Mouse (Mus musculus) forebrain, embryonic 10.5 days (tissue): ENCODE data around the gene Rap1a. TPM values are rescaled to one million over a fixed set of nuclear protein-coding genes. Genes with fewer than 3 reads are reported as not detected.
A peak's percentile ranks its signal among the peaks of the same experiment; 100 is the strongest.

Experiments used
- DNase-seq: peaks from one replicate; pipeline ENCODE4 v3.0.0-alpha.2; 2017; ENCODE audit warnings: low spot score; ENCODE audit errors: extremely low spot score
- H3K27ac ChIP-seq: fragments of 300-500 bp; sonication (generic); 2 replicates; pipeline ENCODE4 v1.5.1; 2016; ENCODE audit warnings: mild to moderate bottlenecking
- H3K27me3 ChIP-seq: fragments of 300-500 bp; sonication (generic); 2 replicates; pipeline ENCODE4 v1.6.1; 2016; ENCODE audit warnings: mild to moderate bottlenecking; ENCODE audit not compliant: poor library complexity, severe bottlenecking
- H3K36me3 ChIP-seq: fragments of 300-500 bp; sonication (generic); replicated peaks from 2 replicates; pipeline ENCODE4 v1.6.1; 2016; ENCODE audit warnings: mild to moderate bottlenecking, moderate library complexity
- H3K4me1 ChIP-seq: fragments of 300-500 bp; sonication (generic); 2 replicates; pipeline ENCODE4 v1.6.1; 2016
- H3K4me3 ChIP-seq: fragments of 300-500 bp; sonication (generic); 2 replicates; pipeline ENCODE4 v1.5.1; 2016; ENCODE audit warnings: mild to moderate bottlenecking, moderate library complexity
- H3K9me3 ChIP-seq: fragments of 300-500 bp; sonication (generic); 2 replicates; pipeline ENCODE4 v1.6.1; 2016; ENCODE audit warnings: mild to moderate bottlenecking, moderate library complexity
- WGBS: fragments of 180-500 bp; shearing (Covaris S2); methylation state at CpG from one replicate; pipeline ENCODE4 v1.1.7; 2016; 5-methylcytosine and 5-hydroxymethylcytosine counted together
- polyA plus RNA-seq: library from polyadenylated mRNA; unstranded; fragments of >200 nt; fragmentation: Nextera tagmentation; extraction: Ambion mirVana; gene quantifications from 2 replicates; pipeline ENCODE4 v1.2.1, GENCODE M21; 2016

Gene Rap1a
- polyA plus RNA-seq, 1 experiment from 2014 or later = 75.5 TPM

- DNase-seq = no peak
- 90% methylated on average over 3 of the region's 3 CpGs for WGBS
- peaks cover 5% of the 10 kb centered on the region for H3K4me1 ChIP-seq
- H3K9me3 ChIP-seq = no peaks in the 10 kb centered on the region
- no peaks in the 10 kb centered on the region for H3K36me3 ChIP-seq
- no peak overlapping the region for H3K4me3 ChIP-seq
- H3K27ac ChIP-seq = no peak overlapping the region
- H3K27me3 ChIP-seq = no peaks in the 10 kb centered on the region
Measured at GRCm38 (mm10) chr3:105820272-105820671, 19.1 kb upstream of the Rap1a start.

GRCm38 (mm10) chr3:105818130-105819004, 17.2 kb upstream of the Rap1a start:
- Histone ChIP-seq H3K4me3 (no peak overlapping the region), H3K27me3 (no peaks in the 10 kb centered on the region), H3K36me3 (no peaks in the 10 kb centered on the region), H3K27ac (no peak overlapping the region), H3K4me1 (no peaks in the 10 kb centered on the region), H3K9me3 (no peaks in the 10 kb centered on the region)
- no peak for DNase-seq
- WGBS = 70% methylated on average over 6 of the region's 6 CpGs

- DNase-seq = no peak
- no peaks in the 10 kb centered on the region for H3K36me3 ChIP-seq
- H3K27me3 ChIP-seq = no peaks in the 10 kb centered on the region
- H3K9me3 ChIP-seq = no peaks in the 10 kb centered on the region
- WGBS = 87% methylated on average over 8 of the region's 8 CpGs
- H3K27ac ChIP-seq = no peak overlapping the region
- H3K4me1 ChIP-seq = peaks cover 13% of the 10 kb centered on the region
- no peak overlapping the region for H3K4me3 ChIP-seq
Measured at GRCm38 (mm10) chr3:105816089-105816488, 15.0 kb upstream of the Rap1a start.

GRCm38 (mm10) chr3:105815236-105815904, 14.2 kb upstream of the Rap1a start:
- H3K27me3 ChIP-seq = no peaks in the 10 kb centered on the region
- peaks cover 13% of the 10 kb centered on the region for H3K4me1 ChIP-seq
- no peak overlapping the region for H3K27ac ChIP-seq
- no peaks in the 10 kb centered on the region for H3K36me3 ChIP-seq
- WGBS = 80% methylated on average over 10 of the region's 10 CpGs
- H3K9me3 ChIP-seq = no peaks in the 10 kb centered on the region
- no peak for DNase-seq
- no peak overlapping the region for H3K4me3 ChIP-seq

GRCm38 (mm10) chr3:105811146-105811545, 10.0 kb upstream of the Rap1a start:
- H3K36me3 ChIP-seq = no peaks in the 10 kb centered on the region
- 89% methylated on average over 2 of the region's 2 CpGs for WGBS

GRCm38 (mm10) chr3:105808179-105809037, 7.3 kb upstream of the Rap1a start:
- peaks cover 16% of the 10 kb centered on the region for H3K4me1 ChIP-seq
- 79% methylated on average over 14 of the region's 14 CpGs for WGBS
- no peak overlapping the region for H3K4me3 ChIP-seq
- H3K27ac ChIP-seq = no peak overlapping the region
- no peaks in the 10 kb centered on the region for H3K9me3 ChIP-seq
- no peak for DNase-seq
- H3K27me3 ChIP-seq = no peaks in the 10 kb centered on the region
- H3K36me3 ChIP-seq = no peaks in the 10 kb centered on the region

More at GRCm38 (mm10) chr3:105811146-105811545, 10.0 kb upstream of the Rap1a start:
- Histone ChIP-seq H3K4me3 (no peak overlapping the region), H3K4me1 (peaks cover 16% of the 10 kb centered on the region), H3K27me3 (no peaks in the 10 kb centered on the region), H3K27ac (no peak overlapping the region), H3K9me3 (no peaks in the 10 kb centered on the region)
- DNase-seq = no peak

GRCm38 (mm10) chr3:105807672-105808071, 6.5 kb upstream of the Rap1a start:
- Histone ChIP-seq H3K9me3 (no peaks in the 10 kb centered on the region), H3K4me1 (peaks cover 12% of the 10 kb centered on the region), H3K4me3 (no peak overlapping the region), H3K27me3 (no peaks in the 10 kb centered on the region), H3K27ac (no peak overlapping the region), H3K36me3 (no peaks in the 10 kb centered on the region)
- WGBS = 79% methylated on average over 1 of the region's 1 CpGs
- no peak for DNase-seq

GRCm38 (mm10) chr3:105806519-105807249, 5.5 kb upstream of the Rap1a start:
- peaks cover 4% of the 10 kb centered on the region for H3K4me1 ChIP-seq
- DNase-seq = no peak
- no peaks in the 10 kb centered on the region for H3K27me3 ChIP-seq
- H3K27ac ChIP-seq = no peak overlapping the region
- H3K4me3 ChIP-seq = no peak overlapping the region
- WGBS = 78% methylated on average over 11 of the region's 11 CpGs
- H3K36me3 ChIP-seq = no peaks in the 10 kb centered on the region
- H3K9me3 ChIP-seq = no peaks in the 10 kb centered on the region

GRCm38 (mm10) chr3:105803600-105803999, 2.5 kb upstream of the Rap1a start:
- peaks cover 29% of the 10 kb centered on the region for H3K4me1 ChIP-seq
- no peaks in the 10 kb centered on the region for H3K36me3 ChIP-seq
- DNase-seq = no peak
- 87% methylated on average over 11 of the region's 11 CpGs for WGBS
- H3K27me3 ChIP-seq = no peaks in the 10 kb centered on the region
- H3K4me3 ChIP-seq = no peak overlapping the region
- H3K27ac ChIP-seq = no peak overlapping the region
- H3K9me3 ChIP-seq = no peaks in the 10 kb centered on the region

- Histone ChIP-seq H3K4me1 (peaks cover 34% of the 10 kb centered on the region), H3K9me3 (no peaks in the 10 kb centered on the region), H3K4me3 (peak overlapping the region; percentile 84), H3K36me3 (no peaks in the 10 kb centered on the region), H3K27me3 (no peaks in the 10 kb centered on the region), H3K27ac (peak overlapping the region; percentile 96)
- WGBS = 0% methylated on average over 43 of the region's 59 CpGs
- peak; percentile 61 for DNase-seq
Measured at GRCm38 (mm10) chr3:105800675-105801190, 403 bp downstream of the Rap1a start.

- Histone ChIP-seq H3K4me3 (peak overlapping the region; percentile 84), H3K9me3 (no peaks in the 10 kb centered on the region), H3K4me1 (peaks cover 34% of the 10 kb centered on the region), H3K27me3 (no peaks in the 10 kb centered on the region), H3K36me3 (no peaks in the 10 kb centered on the region), H3K27ac (peak overlapping the region; percentile 96)
- no peak for DNase-seq
- WGBS = under 1% methylated on average over 12 of the region's 12 CpGs
Measured at GRCm38 (mm10) chr3:105800156-105800674, 921 bp downstream of the Rap1a start.
